Mouse (Mus musculus): ENCODE results near the gene Fn1. TPM values are rescaled to one million over a fixed set of nuclear protein-coding genes. Genes with fewer than 3 reads are reported as not detected.

The Fn1 gene
- 5.1 TPM for total RNA-seq (2023)

GRCm38 (mm10) chr1:71652551-71653399 lies at the start of gene Fn1:
TSS of gene Fn1 (minus strand) at chr1:71653200.

GRCm38 (mm10) chr1:71556688-71557612 lies 96.0 kb downstream of the Fn1 start, which contains the start of gene Atic:
TSS of gene Atic (plus strand) at chr1:71557150.

Other genes starting within 250 kb of the Fn1 start
- not detected for gene Abca12, start 238.3 kb downstream of the Fn1 start, total RNA-seq (2023)
- 72.3 TPM for gene Atic, start 96.0 kb downstream of the Fn1 start, total RNA-seq (2023)

Measured in CD8-positive naive resting alpha-beta T cell, adult 57 days (primary cell).